Mouse (Mus musculus) myocyte (in vitro differentiated cells): ENCODE data around the gene Homer3.

Experiments used
- MAX ChIP-seq: IDR thresholded peaks from one replicate; pipeline ENCODE4 v1.6.1; 2011; ENCODE audit warnings: low read depth, mild to moderate bottlenecking, control low read depth
- POLR2A ChIP-seq: IDR thresholded peaks from one replicate; pipeline ENCODE4 v1.6.1; 2011; ENCODE audit warnings: low read depth, mild to moderate bottlenecking, control low read depth, moderate library complexity; ENCODE audit not compliant: insufficient read length
- POLR2AphosphoS2 ChIP-seq: IDR thresholded peaks from one replicate; pipeline ENCODE4 v1.6.1; 2011; ENCODE audit warnings: low read depth, control low read depth; ENCODE audit not compliant: insufficient read length
- USF1 ChIP-seq: IDR thresholded peaks from one replicate; pipeline ENCODE4 v1.6.1; 2011; ENCODE audit warnings: low read depth, mild to moderate bottlenecking, control low read depth, moderate library complexity

DNA sequence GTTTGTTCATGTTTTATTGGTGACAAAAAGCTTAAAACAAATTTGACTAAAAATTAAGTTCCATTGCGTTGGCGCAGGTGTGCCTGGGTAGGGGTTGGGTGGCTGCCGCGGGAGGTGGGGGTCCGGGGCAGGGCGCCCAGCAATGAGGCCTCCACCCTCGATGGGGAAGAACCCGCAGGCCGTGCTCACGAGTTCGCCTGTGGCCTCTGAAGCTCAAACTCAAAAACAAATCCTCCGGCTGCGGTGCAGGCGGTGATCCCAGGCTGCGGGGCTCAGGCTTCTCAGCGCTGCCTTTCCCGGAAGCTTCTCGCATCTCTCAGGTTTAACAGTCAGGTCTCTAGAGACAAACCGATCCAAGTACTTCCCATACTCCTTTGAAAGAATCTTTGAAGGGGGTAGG, 48.9 kb downstream of the Homer3 start:
- TF ChIP-seq MAX (no peak), POLR2A (no peak), POLR2AphosphoS2 (no peak), USF1 (no peak)
